Mouse (Mus musculus) ES-Bruce4 (cell line): ENCODE results near the gene Sh3bp4.

Source experiments
- CTCF ChIP-seq: IDR thresholded peaks from one replicate; pipeline ENCODE4 v1.8.1; 2011; ENCODE audit warnings: low read depth, low read length
- POLR2A ChIP-seq: IDR thresholded peaks from one replicate; pipeline ENCODE4 v1.8.1; 2011; ENCODE audit warnings: low read length; ENCODE audit not compliant: insufficient read depth

- no peak for TF ChIP-seq CTCF
- TF ChIP-seq POLR2A: no peak
These were observed 11.2 kb downstream of the Sh3bp4 start for GRCm38 (mm10) chr1:89081371-89081770.
